Mouse (Mus musculus): ENCODE results near the gene Mgat5b.
A peak's percentile ranks its signal among the peaks of the same experiment; 100 is the strongest.

The Mgat5b gene

GRCm38 (mm10) chr11:116917361-116917760 lies 1.3 kb upstream of the Mgat5b start:
- no peak for DNase-seq (ENCODE audit: low spot score in 2 of 2)

GRCm38 (mm10) chr11:116919186-116920020 lies 740 bp downstream of the Mgat5b start:
- no peak for DNase-seq (ENCODE audit: low spot score in 2 of 2)

- DNase-seq (ENCODE audit: low spot score in 2 of 2), result no peak
These were observed 2.1 kb downstream of the Mgat5b start for GRCm38 (mm10) chr11:116920746-116921145.

GRCm38 (mm10) chr11:116922058-116922457 lies 3.4 kb downstream of the Mgat5b start:
- DNase-seq (ENCODE audit: low spot score in 2 of 2), result no peak

- no peak for DNase-seq (ENCODE audit: low spot score in 2 of 2)
These were observed 9.4 kb downstream of the Mgat5b start for GRCm38 (mm10) chr11:116928031-116928430.

GRCm38 (mm10) chr11:116934862-116935261 lies 16.2 kb downstream of the Mgat5b start:
- peak; percentile 60 to 65 for DNase-seq (ENCODE audit: low spot score in 2 of 2)

- DNase-seq (ENCODE audit: low spot score in 2 of 2), result no peak
These were observed 16.7 kb downstream of the Mgat5b start for GRCm38 (mm10) chr11:116935354-116935753.

- peak; percentile 78 to 85 for DNase-seq (ENCODE audit: low spot score in 2 of 2)
These were observed 17.3 kb downstream of the Mgat5b start for GRCm38 (mm10) chr11:116935917-116936316.

GRCm38 (mm10) chr11:116937141-116937540 lies 18.5 kb downstream of the Mgat5b start:
- no peak for DNase-seq (ENCODE audit: low spot score in 2 of 2)

- DNase-seq (ENCODE audit: low spot score in 2 of 2), result no peak
These were observed 21.6 kb downstream of the Mgat5b start for GRCm38 (mm10) chr11:116940088-116940855.

- DNase-seq (ENCODE audit: low spot score in 2 of 2), result peak in 1 of 2 experiments; percentile 58
These were observed 25.7 kb downstream of the Mgat5b start for GRCm38 (mm10) chr11:116944346-116944745.

- no peak for DNase-seq (ENCODE audit: low spot score in 2 of 2)
These were observed 31.2 kb downstream of the Mgat5b start for GRCm38 (mm10) chr11:116949832-116950231.

GRCm38 (mm10) chr11:116951429-116951828 lies 32.8 kb downstream of the Mgat5b start:
- no peak for DNase-seq (ENCODE audit: low spot score in 2 of 2)

GRCm38 (mm10) chr11:116954231-116955118 lies 35.8 kb downstream of the Mgat5b start:
- peak; percentile 47 to 63 for DNase-seq (ENCODE audit: low spot score in 2 of 2)

GRCm38 (mm10) chr11:116958601-116959000 lies 39.9 kb downstream of the Mgat5b start:
- no peak for DNase-seq (ENCODE audit: low spot score in 2 of 2)

GRCm38 (mm10) chr11:116965061-116965460 lies 46.4 kb downstream of the Mgat5b start:
- DNase-seq (ENCODE audit: low spot score in 2 of 2), result no peak

GRCm38 (mm10) chr11:116965961-116966360 lies 47.3 kb downstream of the Mgat5b start:
- DNase-seq (ENCODE audit: low spot score in 2 of 2), result no peak

GRCm38 (mm10) chr11:116968586-116968985 lies 49.9 kb downstream of the Mgat5b start:
- no peak for DNase-seq (ENCODE audit: low spot score in 2 of 2)

- no peak for DNase-seq (ENCODE audit: low spot score in 2 of 2)
These were observed 50.8 kb downstream of the Mgat5b start for GRCm38 (mm10) chr11:116969498-116969897.

- no peak for DNase-seq (ENCODE audit: low spot score in 2 of 2)
These were observed 52.2 kb downstream of the Mgat5b start for GRCm38 (mm10) chr11:116970847-116971246.

- DNase-seq (ENCODE audit: low spot score in 2 of 2), result no peak
These were observed 54.2 kb downstream of the Mgat5b start for GRCm38 (mm10) chr11:116972828-116973227.

- no peak for DNase-seq (ENCODE audit: low spot score in 2 of 2)
These were observed 54.8 kb downstream of the Mgat5b start for GRCm38 (mm10) chr11:116973508-116973907.
